In genomic region chr6:108235680-108236123, GRCm38 (mm10) we compare ENCODE assay signal across 9 mouse cellular contexts. TPM values are rescaled to one million over a fixed set of nuclear protein-coding genes. Genes with fewer than 3 reads are reported as not detected.
DNase-seq lines count a peak whose midpoint lies in the region; ATAC-seq lines count a peak whose summit lies in the region.
"Had no signal": no experiment of that assay in that cellular context is flagged by ENCODE, and none has a peak within 500 bp of the region (broad histone marks: within the 10 kb centered on the region; RNA-seq: fewer than 3 reads in every experiment).

No protein-coding gene starts in this region.

- no peak for DNase-seq in hindbrain, embryonic 10.5 days (ENCODE audit: low spot score)
- no peak for DNase-seq in hindbrain, embryonic 14.5 days (ENCODE audit: low spot score)
- DNase-seq in embryonic facial prominence, embryonic 14.5 days (ENCODE audit: low spot score): peak; percentile 64
- DNase-seq in intestine, embryonic 14.5 days (ENCODE audit: low spot score): peak; percentile 69
- peak; percentile 66 for DNase-seq in lung, postnatal 10 days
- DNase-seq in ovary, postnatal 14 days (ENCODE audit: low spot score): no peak
- no peak for DNase-seq in spleen, adult 18-20 months
- no peak for DNase-seq in left cerebral cortex, adult 18-20 months (ENCODE audit: low spot score in 2 of 2)

- ATAC-seq in hindbrain, embryonic 14.5 days (ENCODE audit: low FRiP score): no peak
- no peak for ATAC-seq in embryonic facial prominence, embryonic 14.5 days (ENCODE audit: low read depth)
- no peak; the same call in 1 of the 2 replicates for ATAC-seq in intestine, embryonic 14.5 days (replicated peaks; ENCODE audit: low FRiP score, low TSS enrichment, low read depth)

- H3K9me3 ChIP-seq in hindbrain, embryonic 10.5 days: no peaks in the 10 kb centered on the region
- H3K9me3 ChIP-seq in hindbrain, embryonic 14.5 days (ENCODE audit: control insufficient read depth, low read length): no peaks in the 10 kb centered on the region
- H3K9me3 ChIP-seq in embryonic facial prominence, embryonic 14.5 days (ENCODE audit: control insufficient read depth, low read length): no peaks in the 10 kb centered on the region
- H3K9me3 ChIP-seq in intestine, embryonic 14.5 days (ENCODE audit: control insufficient read depth, low read length): no peaks in the 10 kb centered on the region

- peak overlapping the region; percentile 73 for H3K27ac ChIP-seq in hindbrain, embryonic 10.5 days
- H3K27ac ChIP-seq in hindbrain, embryonic 14.5 days: no peak overlapping the region
- H3K27ac ChIP-seq in embryonic facial prominence, embryonic 14.5 days (replicated peaks; ENCODE audit: low read depth, low read length): peak overlapping the region; percentile 61
- H3K27ac ChIP-seq in intestine, embryonic 14.5 days (ENCODE audit: low read depth): peak overlapping the region; percentile 85

- H3K4me3 ChIP-seq in hindbrain, embryonic 10.5 days: no peak overlapping the region
- H3K4me3 ChIP-seq in hindbrain, embryonic 14.5 days (replicated peaks; ENCODE audit: low read length): no peak overlapping the region
- no peak overlapping the region for H3K4me3 ChIP-seq in embryonic facial prominence, embryonic 14.5 days (ENCODE audit: low read depth, low read length)
- no peak overlapping the region for H3K4me3 ChIP-seq in intestine, embryonic 14.5 days (ENCODE audit: low read depth, low read length)

- H3K9ac ChIP-seq in hindbrain, embryonic 14.5 days: no peak overlapping the region
- peak overlapping the region; percentile 31 for H3K9ac ChIP-seq in embryonic facial prominence, embryonic 14.5 days (ENCODE audit: low read depth, low read length)
- H3K9ac ChIP-seq in intestine, embryonic 14.5 days (ENCODE audit: low read length): no peak overlapping the region

- no peak overlapping the region for H3K4me2 ChIP-seq in hindbrain, embryonic 14.5 days (replicated peaks)
- H3K4me2 ChIP-seq in embryonic facial prominence, embryonic 14.5 days (ENCODE audit: low read depth, low read length): no peak overlapping the region; the same call in 1 of the 2 replicates
- H3K4me2 ChIP-seq in intestine, embryonic 14.5 days (ENCODE audit: low read length): peak overlapping the region; percentile 1

- H3K4me1 ChIP-seq in hindbrain, embryonic 10.5 days (replicated peaks): peaks cover 68% of the 10 kb centered on the region
- 0 out of 2 replicates have a peak, but pooled peaks cover 2% of the 10 kb centered on the region for H3K4me1 ChIP-seq in hindbrain, embryonic 14.5 days (replicated peaks; ENCODE audit: control insufficient read depth, insufficient read depth, low read length)
- H3K4me1 ChIP-seq in embryonic facial prominence, embryonic 14.5 days (ENCODE audit: control insufficient read depth, insufficient read depth, low read length): peaks cover 55% of the 10 kb centered on the region
- H3K4me1 ChIP-seq in intestine, embryonic 14.5 days (replicated peaks; ENCODE audit: control insufficient read depth, insufficient read depth, low read length): peaks cover 17% of the 10 kb centered on the region; the same call in 1 of the 2 replicates

- no peaks in the 10 kb centered on the region for H3K27me3 ChIP-seq in hindbrain, embryonic 10.5 days (ENCODE audit: insufficient read depth, poor library complexity, severe bottlenecking)
- H3K27me3 ChIP-seq in hindbrain, embryonic 14.5 days (ENCODE audit: control insufficient read depth, insufficient read depth, low read length): no peaks in the 10 kb centered on the region
- no peaks in the 10 kb centered on the region for H3K27me3 ChIP-seq in embryonic facial prominence, embryonic 14.5 days (replicated peaks; ENCODE audit: control insufficient read depth, insufficient read depth, low read length)
- no peaks in the 10 kb centered on the region for H3K27me3 ChIP-seq in intestine, embryonic 14.5 days (replicated peaks; ENCODE audit: control insufficient read depth, insufficient read depth, low read length)
- H3K27me3 ChIP-seq: CH12.LX had no signal

- 0 out of 2 replicates have a peak, but pooled peaks cover 10% of the 10 kb centered on the region for H3K36me3 ChIP-seq in hindbrain, embryonic 10.5 days
- no peaks in the 10 kb centered on the region for H3K36me3 ChIP-seq in hindbrain, embryonic 14.5 days (replicated peaks; ENCODE audit: control insufficient read depth, insufficient read depth)
- H3K36me3 ChIP-seq in embryonic facial prominence, embryonic 14.5 days (ENCODE audit: control insufficient read depth, insufficient read depth, low read length): no peaks in the 10 kb centered on the region
- no peaks in the 10 kb centered on the region for H3K36me3 ChIP-seq in intestine, embryonic 14.5 days (ENCODE audit: control insufficient read depth, insufficient read depth, low read length)

- 37% methylated on average over 13 of the region's 13 CpGs for WGBS in hindbrain, embryonic 10.5 days
- 39% methylated on average over 13 of the region's 13 CpGs for WGBS in hindbrain, embryonic 14.5 days
- 24% methylated on average over 13 of the region's 13 CpGs for WGBS in embryonic facial prominence, embryonic 14.5 days
- WGBS in intestine, embryonic 14.5 days: 16% methylated on average over 13 of the region's 13 CpGs

RNA-seq across cellular contexts. Expression of gene Itpr1, which starts 22.8 kb away (rescaled TPM):
- 6.9 and 9.3 TPM in 2 replicates for polyA plus RNA-seq in hindbrain, embryonic 10.5 days (2016; fragmentation: Nextera tagmentation; extraction: Ambion mirVana)
- 6.5 TPM in 2 replicates for polyA plus RNA-seq in hindbrain, embryonic 14.5 days (2014; fragmentation: Nextera tagmentation; extraction: Ambion mirVana)
- polyA plus RNA-seq in embryonic facial prominence, embryonic 14.5 days (2014; fragmentation: Nextera tagmentation; extraction: Ambion mirVana): 9.1 and 11.2 TPM in 2 replicates
- polyA plus RNA-seq in intestine, embryonic 14.5 days (2014; fragmentation: Nextera tagmentation; extraction: Ambion mirVana): 14.5 and 15.6 TPM in 2 replicates
- total RNA-seq in left cerebral cortex, adult 18-20 months (2021): 100 to 1,000 TPM; 477 to 491 TPM

RNA-seq across cellular contexts. Expression of gene Sumf1, which starts 50.3 kb away (rescaled TPM):
- polyA plus RNA-seq in hindbrain, embryonic 10.5 days (2016; fragmentation: Nextera tagmentation; extraction: Ambion mirVana): 11.8 and 12.2 TPM in 2 replicates
- 12.0 and 13.5 TPM in 2 replicates for polyA plus RNA-seq in hindbrain, embryonic 14.5 days (2014; fragmentation: Nextera tagmentation; extraction: Ambion mirVana)
- polyA plus RNA-seq in embryonic facial prominence, embryonic 14.5 days (2014; fragmentation: Nextera tagmentation; extraction: Ambion mirVana): 27.4 and 28.6 TPM in 2 replicates
- polyA plus RNA-seq in intestine, embryonic 14.5 days (2014; fragmentation: Nextera tagmentation; extraction: Ambion mirVana): 20.3 and 21.7 TPM in 2 replicates
- 10 to 100 TPM; 22.4 to 23.8 TPM for total RNA-seq in left cerebral cortex, adult 18-20 months (2021)

Comparison
In these comparisons a context has a peak if more than half of its experiments do, and no peak if none do; other contexts are left out.
1. DNase-seq: peak in embryonic facial prominence, embryonic 14.5 days (single experiment), intestine, embryonic 14.5 days (single experiment) and lung, postnatal 10 days (single experiment); none in hindbrain, embryonic 10.5 days (single experiment), hindbrain, embryonic 14.5 days (single experiment), ovary, postnatal 14 days (single experiment), spleen, adult 18-20 months (0 of 2) and left cerebral cortex, adult 18-20 months (0 of 2).